Mouse (Mus musculus) forebrain, postnatal 0 days (tissue): Measurements from ENCODE around the gene Myl4. TPM values are rescaled to one million over a fixed set of nuclear protein-coding genes. Genes with fewer than 3 reads are reported as not detected.

ENCODE experiments used
- ATAC-seq: fragments of 200-750 bp; cut with Nextera tagmentation; 2 replicates; pipeline ENCODE4 v1.8.0; 2017; ENCODE audit warnings: mild to moderate bottlenecking, moderate library complexity
- DNase-seq: peaks from one replicate; pipeline ENCODE4 v3.0.0-alpha.2; 2015
- H3K27ac ChIP-seq: fragments of 300-500 bp; sonication (generic); 2 replicates; pipeline ENCODE4 v1.5.1; 2014; ENCODE audit warnings: low read depth, mild to moderate bottlenecking, antibody characterized with exemption, low read length, moderate library complexity, mixed read lengths
- H3K27me3 ChIP-seq: fragments of 300-500 bp; sonication (generic); 2 replicates; pipeline ENCODE4 v1.6.1; 2014; ENCODE audit warnings: mild to moderate bottlenecking, low read length, mixed read lengths; ENCODE audit not compliant: insufficient read depth
- H3K36me3 ChIP-seq: fragments of 300-500 bp; sonication (generic); 2 replicates; pipeline ENCODE4 v1.6.1; 2014; ENCODE audit warnings: mild to moderate bottlenecking, moderate library complexity; ENCODE audit not compliant: insufficient read depth
- H3K4me1 ChIP-seq: fragments of 300-500 bp; sonication (generic); 2 replicates; pipeline ENCODE4 v1.6.1; 2014; ENCODE audit warnings: antibody characterized with exemption; ENCODE audit not compliant: insufficient read depth
- H3K4me2 ChIP-seq: fragments of 300-500 bp; sonication (generic); 2 replicates; pipeline ENCODE4 v1.6.1; 2014; ENCODE audit warnings: low read depth, mild to moderate bottlenecking, moderate library complexity
- H3K4me3 ChIP-seq: fragments of 300-500 bp; sonication (generic); 2 replicates; pipeline ENCODE4 v1.5.1; 2014; ENCODE audit warnings: low read depth, low read length, mixed read lengths
- H3K9ac ChIP-seq: fragments of 300-500 bp; sonication (generic); 2 replicates; pipeline ENCODE4 v1.6.1; 2014; ENCODE audit warnings: mild to moderate bottlenecking
- H3K9me3 ChIP-seq: fragments of 300-500 bp; sonication (generic); 2 replicates; pipeline ENCODE4 v1.6.1; 2016; ENCODE audit warnings: low read length
- CTCF ChIP-seq: sonication (generic); IDR thresholded peaks from 2 replicates; pipeline ENCODE4 v1.5.1; 2016; ENCODE audit warnings: antibody characterized with exemption, control low read depth, low read depth
- WGBS: fragments of 180-500 bp; shearing (Covaris S2); extraction: QIAGEN DNeasy Blood & Tissue Kit; methylation state at CpG from one replicate; pipeline ENCODE4 v1.1.7; 2014; 5-methylcytosine and 5-hydroxymethylcytosine counted together
- polyA plus RNA-seq: library from polyadenylated mRNA; unstranded; fragments of >200 nt; fragmentation: Nextera tagmentation; extraction: Ambion mirVana; gene quantifications from 2 replicates; pipeline ENCODE4 v1.2.1, GENCODE M21; 2015
- total RNA-seq: library from RNA; depleted of rRNA; stranded (reverse); fragments of >200 nt; gene quantifications from 2 replicates; pipeline ENCODE4 v1.2.3, GENCODE M21; 2014; rRNA removed

The Myl4 gene
- total and polyA plus RNA-seq, 2 experiments from 2014 or later, result 0.67 to 4.6 TPM

- DNase-seq (no peak), ATAC-seq (no peak)
- 55% methylated on average over 5 of the region's 5 CpGs for WGBS
Measured at GRCm38 (mm10) chr11:104638006-104638405, 87.5 kb downstream of the Myl4 start.

GRCm38 (mm10) chr11:104638906-104639305 is 88.4 kb downstream of the Myl4 start:
- no peaks in the 10 kb centered on the region for H3K27me3 ChIP-seq
- no peak overlapping the region for H3K27ac ChIP-seq
- no peak overlapping the region for H3K9ac ChIP-seq
- TF ChIP-seq CTCF, result no peak
- H3K36me3 ChIP-seq, result no peaks in the 10 kb centered on the region
- 93% methylated on average over 2 of the region's 2 CpGs for WGBS
- no peaks in the 10 kb centered on the region for H3K4me1 ChIP-seq
- H3K9me3 ChIP-seq, result no peaks in the 10 kb centered on the region
- DNase-seq (no peak), ATAC-seq (no peak)
- H3K4me2 ChIP-seq, result no peak overlapping the region
- no peak overlapping the region for H3K4me3 ChIP-seq

More at GRCm38 (mm10) chr11:104638006-104638405, 87.5 kb downstream of the Myl4 start:
- no peaks in the 10 kb centered on the region for H3K27me3 ChIP-seq
- no peak for TF ChIP-seq CTCF
- no peak overlapping the region for H3K9ac ChIP-seq
- H3K4me3 ChIP-seq, result no peak overlapping the region
- no peaks in the 10 kb centered on the region for H3K4me1 ChIP-seq
- H3K4me2 ChIP-seq, result no peak overlapping the region
- no peaks in the 10 kb centered on the region for H3K36me3 ChIP-seq
- no peak overlapping the region for H3K27ac ChIP-seq
- H3K9me3 ChIP-seq, result no peaks in the 10 kb centered on the region

- Histone ChIP-seq H3K27ac (no peak overlapping the region), H3K27me3 (no peaks in the 10 kb centered on the region), H3K9me3 (no peaks in the 10 kb centered on the region), H3K9ac (no peak overlapping the region), H3K4me3 (no peak overlapping the region), H3K4me2 (no peak overlapping the region), H3K4me1 (no peaks in the 10 kb centered on the region), H3K36me3 (no peaks in the 10 kb centered on the region)
- 87% methylated on average over 9 of the region's 9 CpGs for WGBS
- DNase-seq (no peak), ATAC-seq (no peak)
- no peak for TF ChIP-seq CTCF
Measured at GRCm38 (mm10) chr11:104639634-104640033, 89.2 kb downstream of the Myl4 start.

GRCm38 (mm10) chr11:104640894-104641293 is 90.4 kb downstream of the Myl4 start:
- no peak for DNase-seq
- H3K27me3 ChIP-seq, result no peaks in the 10 kb centered on the region
- no peak overlapping the region for H3K4me2 ChIP-seq
- H3K9ac ChIP-seq, result no peak overlapping the region
- no peaks in the 10 kb centered on the region for H3K36me3 ChIP-seq
- H3K27ac ChIP-seq, result no peak overlapping the region
- H3K4me3 ChIP-seq, result no peak overlapping the region
- no peak for ATAC-seq
- no peaks in the 10 kb centered on the region for H3K9me3 ChIP-seq
- 79% methylated on average over 10 of the region's 10 CpGs for WGBS
- TF ChIP-seq CTCF, result no peak
- no peaks in the 10 kb centered on the region for H3K4me1 ChIP-seq

GRCm38 (mm10) chr11:104643236-104643635 is 92.8 kb downstream of the Myl4 start:
- H3K36me3 ChIP-seq, result no peaks in the 10 kb centered on the region
- no peaks in the 10 kb centered on the region for H3K27me3 ChIP-seq
- no peak for TF ChIP-seq CTCF
- DNase-seq (no peak), ATAC-seq (no peak)
- no peaks in the 10 kb centered on the region for H3K4me1 ChIP-seq
- no peak overlapping the region for H3K9ac ChIP-seq
- H3K4me2 ChIP-seq, result no peak overlapping the region
- WGBS, result 86% methylated on average over 4 of the region's 4 CpGs
- no peak overlapping the region for H3K27ac ChIP-seq
- no peaks in the 10 kb centered on the region for H3K9me3 ChIP-seq
- no peak overlapping the region for H3K4me3 ChIP-seq

Other genes with a start within 250 kb of the Myl4 start
- gene Kansl1, start 81.8 kb upstream of the Myl4 start, total RNA-seq, result 65.3 and 67.6 TPM in 2 replicates
- 19.5 and 22.0 TPM in 2 replicates for gene Kansl1, start 81.8 kb upstream of the Myl4 start, polyA plus RNA-seq
- 34.9 and 46.5 TPM in 2 replicates for gene Cdc27, start within 50 bp of the Myl4 start, total RNA-seq
- 23.3 and 33.2 TPM in 2 replicates for gene Cdc27, start within 50 bp of the Myl4 start, polyA plus RNA-seq
- gene Itgb3, start 57.3 kb downstream of the Myl4 start, total RNA-seq, result 1.2 and 1.9 TPM in 2 replicates
- 0.47 and 0.71 TPM in 2 replicates for gene Itgb3, start 57.3 kb downstream of the Myl4 start, polyA plus RNA-seq
- under 0.01 and 0.05 TPM in 2 replicates for gene Gm11639, start 135.0 kb downstream of the Myl4 start, total RNA-seq
- 0.17 TPM in 1 of 2 replicates, not detected in the other for gene Gm11639, start 135.0 kb downstream of the Myl4 start, polyA plus RNA-seq